22 mouse cellular contexts compared by ENCODE assay signal in the genomic region with DNA sequence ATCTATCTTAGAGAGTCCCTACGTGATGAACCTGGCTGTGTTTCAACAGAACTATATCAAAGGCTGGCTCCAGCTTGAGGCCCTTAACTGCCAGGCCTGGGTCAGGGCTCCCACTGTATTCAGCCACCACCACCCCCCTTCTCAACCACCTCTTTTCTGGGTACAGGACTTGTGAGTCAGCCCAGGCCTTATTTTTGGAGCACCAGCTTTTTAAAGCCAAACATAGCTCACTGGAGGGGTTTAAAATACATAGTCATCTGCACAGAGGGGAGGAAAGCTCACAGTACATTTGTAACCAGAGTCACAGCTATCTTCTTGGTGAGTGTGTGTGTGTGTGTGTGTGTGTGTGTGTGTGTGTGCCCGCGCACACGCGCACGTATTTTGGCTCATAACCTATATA.
A peak's percentile ranks its signal among the peaks of the same experiment; 100 is the strongest.
DNase-seq lines count a peak whose midpoint lies in the region; ATAC-seq lines count a peak whose summit lies in the region.
"Had no signal": no experiment of that assay in that cellular context is flagged by ENCODE, and none has a peak within 500 bp of the region (broad histone marks: within the 10 kb centered on the region; RNA-seq: fewer than 3 reads in every experiment).

No protein-coding gene starts in this region.

- H3K27me3 ChIP-seq in forebrain, embryonic 11.5 days (ENCODE audit: control insufficient read depth, insufficient read depth, low read length) = no peaks in the 10 kb centered on the region
- H3K27me3 ChIP-seq: forebrain, embryonic 13.5 days; hindbrain, embryonic 13.5 days; midbrain, embryonic 13.5 days; neural tube, embryonic 13.5 days had no signal

- no peaks in the 10 kb centered on the region for H3K4me1 ChIP-seq in forebrain, embryonic 11.5 days (replicated peaks; ENCODE audit: control insufficient read depth, insufficient read depth, low read length)
- H3K4me1 ChIP-seq: forebrain, embryonic 13.5 days; hindbrain, embryonic 13.5 days; midbrain, embryonic 13.5 days had no signal

- no peak overlapping the region for H3K27ac ChIP-seq in forebrain, embryonic 11.5 days (ENCODE audit: low read depth, low read length)
- H3K27ac ChIP-seq: forebrain, embryonic 13.5 days; hindbrain, embryonic 13.5 days; midbrain, embryonic 13.5 days; neural tube, embryonic 13.5 days had no signal

- intact Hi-C loops in left cerebral cortex, postnatal 14 days (cut with DNase I) = loop anchor here (10.0 kb wide), 2 partner anchors 302 to 422 kb away; no protein-coding TSS in a partner anchor

- H3K9ac ChIP-seq in forebrain, embryonic 11.5 days (ENCODE audit: low read length) = no peak overlapping the region
- H3K9ac ChIP-seq: forebrain, embryonic 13.5 days; hindbrain, embryonic 13.5 days; midbrain, embryonic 13.5 days; neural tube, embryonic 13.5 days had no signal

- peak; percentile 58 for ATAC-seq in frontal cortex, adult (ENCODE audit: low TSS enrichment)
- ATAC-seq in forebrain, embryonic 11.5 days (replicated peaks; ENCODE audit: low FRiP score) = no peak
- ATAC-seq: forebrain, embryonic 13.5 days; inflammation-experienced regulatory T-cells, adult 6 months; midbrain, embryonic 13.5 days had no signal

- no peak overlapping the region for H3K4me2 ChIP-seq in forebrain, embryonic 11.5 days (ENCODE audit: low read depth, low read length, severe bottlenecking)
- H3K4me2 ChIP-seq: forebrain, embryonic 13.5 days; hindbrain, embryonic 13.5 days; midbrain, embryonic 13.5 days; neural tube, embryonic 13.5 days had no signal

- H3K4me3 ChIP-seq in forebrain, embryonic 11.5 days (ENCODE audit: low read depth, low read length) = no peak overlapping the region
- H3K4me3 ChIP-seq: forebrain, embryonic 13.5 days; hindbrain, embryonic 13.5 days; midbrain, embryonic 13.5 days; neural tube, embryonic 13.5 days had no signal

- 96% methylated on average over 6 of the region's 6 CpGs for WGBS in forebrain, embryonic 11.5 days

- DNase-seq in frontal cortex, postnatal 14 days (ENCODE audit: low spot score in 2 of 2) = no peak
- peak; percentile 63 for DNase-seq in layer of hippocampus, adult 9-11 months
- no peak for DNase-seq in layer of hippocampus, adult 11-12 months (ENCODE audit: low spot score)
- DNase-seq in brain, adult 2 months (ENCODE audit: low read depth, low spot score) = peak; percentile 90
- DNase-seq in left cerebral cortex, postnatal 14 days (ENCODE audit: low spot score in 2 of 2) = peak; percentile 39 to 75
- DNase-seq in adrenal gland, postnatal 14 days = no peak
- DNase-seq in forebrain, embryonic 11.5 days (ENCODE audit: low spot score) = no peak
- DNase-seq: adrenal gland, adult 8-10 months; cerebellum, postnatal 36 days; gastrocnemius, postnatal 10 days; heart, adult 11 months; heart, postnatal 14 days; kidney, adult 2 months; kidney, postnatal 10 days; liver; lung, postnatal 14 days had no signal

- no peaks in the 10 kb centered on the region for H3K36me3 ChIP-seq in forebrain, embryonic 11.5 days (ENCODE audit: control insufficient read depth, insufficient read depth, low read length)
- H3K36me3 ChIP-seq: hindbrain, embryonic 13.5 days; midbrain, embryonic 13.5 days; neural tube, embryonic 13.5 days had no signal

- H3K9me3 ChIP-seq in forebrain, embryonic 11.5 days (ENCODE audit: control insufficient read depth, low read length) = no peaks in the 10 kb centered on the region
- H3K9me3 ChIP-seq: forebrain, embryonic 13.5 days; hindbrain, embryonic 13.5 days; midbrain, embryonic 13.5 days; neural tube, embryonic 13.5 days had no signal

Comparison
In these comparisons a context has a peak if more than half of its experiments do, and no peak if none do; other contexts are left out.
1. DNase-seq: peak in layer of hippocampus, adult 9-11 months (single experiment), brain, adult 2 months (single experiment) and left cerebral cortex, postnatal 14 days (2 of 2); none in frontal cortex, postnatal 14 days (0 of 2), layer of hippocampus, adult 11-12 months (single experiment), adrenal gland, postnatal 14 days (single experiment) and forebrain, embryonic 11.5 days (single experiment).